Mouse (Mus musculus) hindbrain, embryonic 10.5 days (tissue): Measurements from ENCODE around the gene Mvk. TPM values are rescaled to one million over a fixed set of nuclear protein-coding genes. Genes with fewer than 3 reads are reported as not detected.

ENCODE experiments used
- DNase-seq: peaks from one replicate; pipeline ENCODE4 v3.0.0-alpha.2; 2017; ENCODE audit warnings: low spot score
- H3K27ac ChIP-seq: fragments of 300-500 bp; sonication (generic); 2 replicates; pipeline ENCODE4 v1.5.1; 2016; ENCODE audit warnings: mild to moderate bottlenecking, moderate library complexity
- H3K27me3 ChIP-seq: fragments of 300-500 bp; sonication (generic); 2 replicates; pipeline ENCODE4 v1.6.1; 2016; ENCODE audit warnings: mild to moderate bottlenecking; ENCODE audit not compliant: poor library complexity, insufficient read depth, severe bottlenecking
- H3K36me3 ChIP-seq: fragments of 300-500 bp; sonication (generic); 2 replicates; pipeline ENCODE4 v1.6.1; 2016; ENCODE audit warnings: mild to moderate bottlenecking, moderate library complexity
- H3K4me1 ChIP-seq: fragments of 300-500 bp; sonication (generic); replicated peaks from 2 replicates; pipeline ENCODE4 v1.6.1; 2016; ENCODE audit warnings: mild to moderate bottlenecking
- H3K4me3 ChIP-seq: fragments of 300-500 bp; sonication (generic); 2 replicates; pipeline ENCODE4 v1.5.1; 2016; ENCODE audit warnings: mild to moderate bottlenecking, moderate library complexity
- H3K9me3 ChIP-seq: fragments of 300-500 bp; sonication (generic); 2 replicates; pipeline ENCODE4 v1.6.1; 2016; ENCODE audit warnings: mild to moderate bottlenecking, moderate library complexity
- WGBS: fragments of 180-500 bp; shearing (Covaris S2); methylation state at CpG from one replicate; pipeline ENCODE4 v1.1.7; 2016; 5-methylcytosine and 5-hydroxymethylcytosine counted together
- polyA plus RNA-seq: library from polyadenylated mRNA; unstranded; fragments of >200 nt; fragmentation: Nextera tagmentation; extraction: Ambion mirVana; gene quantifications from 2 replicates; pipeline ENCODE4 v1.2.1, GENCODE M21; 2016

Mvk gene
- polyA plus RNA-seq, 1 experiment from 2014 or later, result 66.6 TPM

- peaks cover 11% of the 10 kb centered on the region for H3K27me3 ChIP-seq
- peak overlapping the region; percentile 90 for H3K27ac ChIP-seq
- no peaks in the 10 kb centered on the region for H3K36me3 ChIP-seq
- DNase-seq, result no peak
- H3K4me1 ChIP-seq, result peaks cover 89% of the 10 kb centered on the region
- H3K9me3 ChIP-seq, result no peaks in the 10 kb centered on the region
- 76% methylated on average over 2 of the region's 2 CpGs for WGBS
- no peak overlapping the region for H3K4me3 ChIP-seq
Measured at GRCm38 (mm10) chr5:114464561-114464960, 20.5 kb downstream of the Mvk start.

GRCm38 (mm10) chr5:114465641-114466040 lies 21.6 kb downstream of the Mvk start:
- Histone ChIP-seq H3K4me3 (peak overlapping the region; percentile 18; the same call in 1 of the 2 replicates), H3K36me3 (no peaks in the 10 kb centered on the region), H3K9me3 (no peaks in the 10 kb centered on the region), H3K27ac (peak overlapping the region; percentile 90), H3K4me1 (peaks cover 86% of the 10 kb centered on the region), H3K27me3 (peaks cover 13% of the 10 kb centered on the region)
- 60% methylated on average over 7 of the region's 7 CpGs for WGBS
- peak; percentile 62 for DNase-seq

- peaks cover 13% of the 10 kb centered on the region for H3K27me3 ChIP-seq
- H3K27ac ChIP-seq, result peak overlapping the region; percentile 90
- H3K9me3 ChIP-seq, result 0 out of 2 replicates have a peak, but pooled peaks cover 4% of the 10 kb centered on the region
- no peaks in the 10 kb centered on the region for H3K36me3 ChIP-seq
- H3K4me1 ChIP-seq, result peaks cover 74% of the 10 kb centered on the region
- no peak for DNase-seq
- WGBS, result under 1% methylated on average over 11 of the region's 11 CpGs
- peak overlapping the region; percentile 37 for H3K4me3 ChIP-seq
Measured at GRCm38 (mm10) chr5:114467019-114467418, 22.9 kb downstream of the Mvk start.

- peaks cover 69% of the 10 kb centered on the region for H3K4me1 ChIP-seq
- 0 out of 2 replicates have a peak, but pooled peaks cover 4% of the 10 kb centered on the region for H3K9me3 ChIP-seq
- no peaks in the 10 kb centered on the region for H3K36me3 ChIP-seq
- peak; percentile 95 for DNase-seq
- H3K4me3 ChIP-seq, result peak overlapping the region; percentile 37
- H3K27me3 ChIP-seq, result peaks cover 13% of the 10 kb centered on the region
- WGBS, result 0% methylated on average over 7 of the region's 13 CpGs
- peak overlapping the region; percentile 90 for H3K27ac ChIP-seq
Measured at GRCm38 (mm10) chr5:114467430-114467829, 23.4 kb downstream of the Mvk start.

GRCm38 (mm10) chr5:114468007-114468406 lies 23.9 kb downstream of the Mvk start:
- Histone ChIP-seq H3K9me3 (0 out of 2 replicates have a peak, but pooled peaks cover 4% of the 10 kb centered on the region), H3K4me3 (peak overlapping the region; percentile 37), H3K27ac (peak overlapping the region; percentile 90), H3K4me1 (peaks cover 69% of the 10 kb centered on the region), H3K36me3 (no peaks in the 10 kb centered on the region), H3K27me3 (peaks cover 18% of the 10 kb centered on the region)
- WGBS, result 51% methylated on average over 4 of the region's 4 CpGs
- DNase-seq, result no peak

GRCm38 (mm10) chr5:114470359-114470758 lies 26.3 kb downstream of the Mvk start:
- 81% methylated on average over 3 of the region's 3 CpGs for WGBS
- Histone ChIP-seq H3K4me3 (no peak overlapping the region), H3K27me3 (peaks cover 28% of the 10 kb centered on the region), H3K36me3 (no peaks in the 10 kb centered on the region), H3K4me1 (peaks cover 69% of the 10 kb centered on the region), H3K9me3 (0 out of 2 replicates have a peak, but pooled peaks cover 4% of the 10 kb centered on the region), H3K27ac (0 out of 2 replicates have a peak overlapping the region, but pooled peaks have one; percentile 8)
- no peak for DNase-seq

- WGBS, result 58% methylated on average over 35 of the region's 35 CpGs
- Histone ChIP-seq H3K4me1 (peaks cover 36% of the 10 kb centered on the region), H3K36me3 (no peaks in the 10 kb centered on the region), H3K9me3 (0 out of 2 replicates have a peak, but pooled peaks cover 4% of the 10 kb centered on the region), H3K4me3 (no peak overlapping the region), H3K27ac (peak overlapping the region; percentile 73), H3K27me3 (peaks cover 29% of the 10 kb centered on the region)
- DNase-seq, result no peak
Measured at GRCm38 (mm10) chr5:114474741-114475491, 30.8 kb downstream of the Mvk start.

GRCm38 (mm10) chr5:114478267-114478666 lies 34.2 kb downstream of the Mvk start:
- no peak overlapping the region for H3K4me3 ChIP-seq
- H3K4me1 ChIP-seq, result peaks cover 40% of the 10 kb centered on the region
- no peaks in the 10 kb centered on the region for H3K36me3 ChIP-seq
- WGBS, result 81% methylated on average over 12 of the region's 12 CpGs
- H3K27me3 ChIP-seq, result peaks cover 19% of the 10 kb centered on the region; the same call in 1 of the 2 replicates
- 0 out of 2 replicates have a peak overlapping the region, but pooled peaks have one; percentile 46 for H3K27ac ChIP-seq
- no peak for DNase-seq
- H3K9me3 ChIP-seq, result no peaks in the 10 kb centered on the region

GRCm38 (mm10) chr5:114482587-114483011 lies 38.5 kb downstream of the Mvk start:
- H3K4me3 ChIP-seq, result peak overlapping the region; percentile 16; the same call in 1 of the 2 replicates
- 16% methylated on average over 14 of the region's 14 CpGs for WGBS
- peaks cover 25% of the 10 kb centered on the region for H3K4me1 ChIP-seq
- peak overlapping the region; percentile 73 for H3K27ac ChIP-seq
- no peak for DNase-seq
- H3K27me3 ChIP-seq, result peaks cover 3% of the 10 kb centered on the region; the same call in 1 of the 2 replicates
- no peaks in the 10 kb centered on the region for H3K36me3 ChIP-seq
- no peaks in the 10 kb centered on the region for H3K9me3 ChIP-seq

- Histone ChIP-seq H3K9me3 (no peaks in the 10 kb centered on the region), H3K27me3 (no peaks in the 10 kb centered on the region; the same call in 1 of the 2 replicates), H3K36me3 (no peaks in the 10 kb centered on the region), H3K27ac (no peak overlapping the region), H3K4me3 (no peak overlapping the region), H3K4me1 (peaks cover 19% of the 10 kb centered on the region)
- DNase-seq, result no peak
- 90% methylated on average over 14 of the region's 14 CpGs for WGBS
Measured at GRCm38 (mm10) chr5:114485685-114486084, 41.6 kb downstream of the Mvk start.

GRCm38 (mm10) chr5:114489570-114489969 lies 45.5 kb downstream of the Mvk start:
- H3K9me3 ChIP-seq, result 0 out of 2 replicates have a peak, but pooled peaks cover 4% of the 10 kb centered on the region
- H3K4me3 ChIP-seq, result no peak overlapping the region
- no peak for DNase-seq
- 83% methylated on average over 6 of the region's 6 CpGs for WGBS
- peaks cover 7% of the 10 kb centered on the region for H3K4me1 ChIP-seq
- no peaks in the 10 kb centered on the region for H3K36me3 ChIP-seq
- no peaks in the 10 kb centered on the region; the same call in 1 of the 2 replicates for H3K27me3 ChIP-seq
- H3K27ac ChIP-seq, result 0 out of 2 replicates have a peak overlapping the region, but pooled peaks have one; percentile 35

- no peak overlapping the region for H3K27ac ChIP-seq
- no peaks in the 10 kb centered on the region for H3K36me3 ChIP-seq
- no peaks in the 10 kb centered on the region; the same call in 1 of the 2 replicates for H3K27me3 ChIP-seq
- H3K9me3 ChIP-seq, result 0 out of 2 replicates have a peak, but pooled peaks cover 4% of the 10 kb centered on the region
- no peak overlapping the region for H3K4me3 ChIP-seq
- no peak for DNase-seq
- peaks cover 7% of the 10 kb centered on the region for H3K4me1 ChIP-seq
- 96% methylated on average over 8 of the region's 8 CpGs for WGBS
Measured at GRCm38 (mm10) chr5:114490241-114490640, 46.2 kb downstream of the Mvk start.

- H3K27me3 ChIP-seq, result no peaks in the 10 kb centered on the region
- no peaks in the 10 kb centered on the region for H3K36me3 ChIP-seq
- 0 out of 2 replicates have a peak, but pooled peaks cover 4% of the 10 kb centered on the region for H3K9me3 ChIP-seq
- H3K4me3 ChIP-seq, result no peak overlapping the region
- H3K27ac ChIP-seq, result no peak overlapping the region
- no peak for DNase-seq
- WGBS, result 29% methylated on average over 1 of the region's 1 CpGs
- H3K4me1 ChIP-seq, result peaks cover 7% of the 10 kb centered on the region
Measured at GRCm38 (mm10) chr5:114494761-114495160, 50.7 kb downstream of the Mvk start.
